Mouse (Mus musculus): Measurements from ENCODE around the gene Lingo1. TPM values are rescaled to one million over a fixed set of nuclear protein-coding genes. Genes with fewer than 3 reads are reported as not detected.

Lingo1 gene
- polyA plus RNA-seq, 1 experiment from 2014 or later = 1.9 TPM

DNA sequence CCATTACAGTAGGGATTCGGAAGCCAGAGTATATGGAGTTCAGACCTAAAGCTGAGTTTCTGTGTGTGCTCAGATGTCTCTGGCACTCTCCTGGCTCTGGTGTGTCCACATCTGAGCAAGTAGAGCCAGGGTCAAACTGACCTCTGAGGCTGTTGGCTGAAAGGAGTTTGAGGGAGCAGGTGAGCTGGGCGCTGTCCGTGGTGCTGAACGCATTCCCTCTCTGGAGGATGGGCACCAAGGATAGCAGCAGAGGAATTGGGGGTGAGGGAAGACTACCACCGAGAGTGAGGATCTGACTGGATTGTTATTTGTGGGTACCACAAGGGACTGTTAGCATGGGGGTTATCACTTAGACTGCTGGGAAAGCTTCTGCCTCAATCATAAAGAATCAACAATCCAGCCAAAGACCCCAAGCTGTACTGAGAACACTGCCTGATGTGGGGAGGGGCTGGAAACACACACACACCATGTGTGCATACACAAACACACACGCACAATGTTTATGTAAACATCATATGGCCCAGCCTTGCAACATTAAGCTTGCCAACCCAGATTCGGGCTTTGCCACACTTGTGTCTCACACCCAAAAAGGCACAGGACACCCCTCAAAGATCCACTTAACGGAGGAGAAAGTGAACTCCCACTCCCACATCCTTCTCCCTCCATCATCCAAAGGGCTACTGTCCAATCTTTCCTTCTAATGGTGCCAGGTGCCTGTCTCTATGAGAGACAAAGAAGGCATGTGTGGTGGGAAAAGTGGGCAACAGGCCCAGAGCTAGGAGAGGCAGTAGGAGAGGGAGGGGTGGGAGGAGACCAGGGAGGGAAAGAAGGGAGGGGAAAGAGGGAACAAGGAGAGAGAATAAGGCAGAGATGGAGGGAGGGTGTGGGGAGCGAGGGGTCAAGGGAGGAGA, 57.8 kb downstream of the Lingo1 start:
- WGBS = 38% methylated on average over 9 of the region's 9 CpGs
- peaks cover 8% of the 10 kb centered on the region; the same call in 1 of the 2 replicates for H3K27me3 ChIP-seq (ENCODE audit: control insufficient read depth, insufficient read depth, low read length)

GRCm38 (mm10) chr9:56734398-56734797, 61.9 kb downstream of the Lingo1 start:
- Histone ChIP-seq H3K9me3 (ENCODE audit: control insufficient read depth, low read length) (no peaks in the 10 kb centered on the region), H3K4me1 (ENCODE audit: control insufficient read depth in 2 of 2, insufficient read depth in 2 of 2, low read length in 2 of 2) (no peaks in the 10 kb centered on the region; a peak in 1 of 4 replicates), H3K27ac (replicated peaks in 1 of 2; ENCODE audit: control insufficient read depth in 1 of 2, insufficient read depth in 1 of 2, low read depth in 2 of 2, low read length in 2 of 2) (no peak overlapping the region), H3K27me3 (ENCODE audit: control insufficient read depth, insufficient read depth, low read length) (peaks cover 16% of the 10 kb centered on the region), H3K36me3 (ENCODE audit: control insufficient read depth, insufficient read depth, low read length) (no peaks in the 10 kb centered on the region), H3K4me3 (ENCODE audit: control insufficient read depth in 1 of 2, insufficient read depth in 1 of 2, low read depth in 1 of 2, low read length in 2 of 2) (no peak overlapping the region), H3K9ac (ENCODE audit: low read length) (no peak overlapping the region), H3K4me2 (ENCODE audit: low read length) (no peak overlapping the region)
- ATAC-seq (ENCODE audit: insufficient number of reproducible peaks, insufficient read depth, low FRiP score, low read depth) = no peak
- 61% methylated on average over 6 of the region's 6 CpGs for WGBS

More for the DNA sequence above, 57.8 kb downstream of the Lingo1 start:
- Histone ChIP-seq H3K27ac (replicated peaks in 1 of 2; ENCODE audit: control insufficient read depth in 1 of 2, insufficient read depth in 1 of 2, low read depth in 2 of 2, low read length in 2 of 2) (no peak overlapping the region), H3K36me3 (ENCODE audit: control insufficient read depth, insufficient read depth, low read length) (no peaks in the 10 kb centered on the region), H3K9ac (ENCODE audit: low read length) (no peak overlapping the region), H3K9me3 (ENCODE audit: control insufficient read depth, low read length) (no peaks in the 10 kb centered on the region), H3K4me3 (ENCODE audit: control insufficient read depth in 1 of 2, insufficient read depth in 1 of 2, low read depth in 1 of 2, low read length in 2 of 2) (no peak overlapping the region), H3K4me2 (ENCODE audit: low read length) (no peak overlapping the region), H3K4me1 (ENCODE audit: control insufficient read depth in 2 of 2, insufficient read depth in 2 of 2, low read length in 2 of 2) (no peaks in the 10 kb centered on the region)
- no peak for ATAC-seq (ENCODE audit: insufficient number of reproducible peaks, insufficient read depth, low FRiP score, low read depth)

- Histone ChIP-seq H3K27ac (replicated peaks in 1 of 2; ENCODE audit: control insufficient read depth in 1 of 2, insufficient read depth in 1 of 2, low read depth in 2 of 2, low read length in 2 of 2) (no peak overlapping the region), H3K27me3 (ENCODE audit: control insufficient read depth, insufficient read depth, low read length) (peaks cover 27% of the 10 kb centered on the region), H3K9me3 (ENCODE audit: control insufficient read depth, low read length) (no peaks in the 10 kb centered on the region), H3K9ac (ENCODE audit: low read length) (no peak overlapping the region), H3K4me2 (ENCODE audit: low read length) (no peak overlapping the region), H3K4me1 (ENCODE audit: control insufficient read depth in 2 of 2, insufficient read depth in 2 of 2, low read length in 2 of 2) (peaks cover 2 to 3% of the 10 kb centered on the region in 2 experiments; a peak in 1 of 4 replicates), H3K36me3 (ENCODE audit: control insufficient read depth, insufficient read depth, low read length) (no peaks in the 10 kb centered on the region), H3K4me3 (ENCODE audit: control insufficient read depth in 1 of 2, insufficient read depth in 1 of 2, low read depth in 1 of 2, low read length in 2 of 2) (no peak overlapping the region)
- 28% methylated on average over 2 of the region's 2 CpGs for WGBS
- no peak for ATAC-seq (ENCODE audit: insufficient number of reproducible peaks, insufficient read depth, low FRiP score, low read depth)
These were observed 65.3 kb downstream of the Lingo1 start for GRCm38 (mm10) chr9:56730997-56731396.

- H3K27ac ChIP-seq (replicated peaks in 1 of 2; ENCODE audit: control insufficient read depth in 1 of 2, insufficient read depth in 1 of 2, low read depth in 2 of 2, low read length in 2 of 2) = no peak overlapping the region
- H3K4me3 ChIP-seq (ENCODE audit: control insufficient read depth in 1 of 2, insufficient read depth in 1 of 2, low read depth in 1 of 2, low read length in 2 of 2) = no peak overlapping the region
- ATAC-seq (ENCODE audit: insufficient number of reproducible peaks, insufficient read depth, low FRiP score, low read depth) = no peak
- H3K9me3 ChIP-seq (ENCODE audit: control insufficient read depth, low read length) = no peaks in the 10 kb centered on the region
- H3K27me3 ChIP-seq (ENCODE audit: control insufficient read depth, insufficient read depth, low read length) = peaks cover 22% of the 10 kb centered on the region
- WGBS = 40% methylated on average over 2 of the region's 2 CpGs
- no peaks in the 10 kb centered on the region for H3K36me3 ChIP-seq (ENCODE audit: control insufficient read depth, insufficient read depth, low read length)
- no peak overlapping the region for H3K4me2 ChIP-seq (ENCODE audit: low read length)
- peaks cover 2 to 3% of the 10 kb centered on the region in 2 experiments; a peak in 1 of 4 replicates for H3K4me1 ChIP-seq (ENCODE audit: control insufficient read depth in 2 of 2, insufficient read depth in 2 of 2, low read length in 2 of 2)
- H3K9ac ChIP-seq (ENCODE audit: low read length) = no peak overlapping the region
These were observed 67.1 kb downstream of the Lingo1 start for GRCm38 (mm10) chr9:56729145-56729544.

GRCm38 (mm10) chr9:56727703-56728684, 68.3 kb downstream of the Lingo1 start:
- Histone ChIP-seq H3K4me1 (ENCODE audit: control insufficient read depth in 2 of 2, insufficient read depth in 2 of 2, low read length in 2 of 2) (peaks cover 2 to 3% of the 10 kb centered on the region in 2 experiments; a peak in 1 of 4 replicates), H3K9me3 (ENCODE audit: control insufficient read depth, low read length) (no peaks in the 10 kb centered on the region), H3K9ac (ENCODE audit: low read length) (no peak overlapping the region), H3K27me3 (ENCODE audit: control insufficient read depth, insufficient read depth, low read length) (peaks cover 26% of the 10 kb centered on the region), H3K4me2 (ENCODE audit: low read length) (no peak overlapping the region), H3K4me3 (ENCODE audit: control insufficient read depth in 1 of 2, insufficient read depth in 1 of 2, low read depth in 1 of 2, low read length in 2 of 2) (no peak overlapping the region), H3K36me3 (ENCODE audit: control insufficient read depth, insufficient read depth, low read length) (no peaks in the 10 kb centered on the region), H3K27ac (replicated peaks in 1 of 2; ENCODE audit: control insufficient read depth in 1 of 2, insufficient read depth in 1 of 2, low read depth in 2 of 2, low read length in 2 of 2) (no peak overlapping the region)
- WGBS = 37% methylated on average over 15 of the region's 15 CpGs
- ATAC-seq (ENCODE audit: insufficient number of reproducible peaks, insufficient read depth, low FRiP score, low read depth) = no peak

GRCm38 (mm10) chr9:56725814-56726213, 70.5 kb downstream of the Lingo1 start:
- peaks cover 18% of the 10 kb centered on the region for H3K27me3 ChIP-seq (ENCODE audit: control insufficient read depth, insufficient read depth, low read length)

DNA sequence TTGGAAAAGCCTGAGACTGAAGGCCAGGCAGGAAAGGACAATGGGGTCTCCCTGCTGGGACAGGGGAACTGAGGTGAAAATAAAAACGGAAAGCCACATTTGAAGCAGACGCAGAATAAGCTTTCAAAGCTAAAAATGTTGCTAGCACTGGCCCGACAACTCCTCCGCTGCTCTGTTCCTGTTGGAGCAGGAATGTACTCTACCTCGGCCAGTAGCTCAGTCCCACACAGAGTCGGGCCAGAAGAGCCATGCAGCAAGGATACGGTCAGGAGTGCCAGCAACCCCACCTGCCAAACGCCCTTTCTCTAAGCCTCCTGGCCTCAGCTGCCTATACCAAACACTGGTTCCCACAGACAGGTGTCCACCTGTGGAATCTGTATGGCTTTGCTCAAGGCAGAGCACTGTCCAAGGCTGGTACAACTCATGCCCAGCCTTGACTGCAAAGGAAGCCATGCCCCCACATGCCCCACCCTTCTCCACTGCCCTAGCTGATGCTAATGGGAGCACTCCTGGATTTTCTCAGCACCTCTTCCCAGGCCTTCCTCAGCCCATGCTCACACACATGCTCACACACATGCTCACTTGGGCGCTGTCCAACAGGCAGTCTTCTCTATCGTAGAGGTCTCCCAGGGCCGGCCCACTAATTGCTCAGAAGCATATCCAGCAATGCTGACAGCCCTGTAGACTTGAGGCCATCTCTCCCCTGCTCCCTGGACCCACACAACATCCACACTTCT, 74.0 kb downstream of the Lingo1 start:
- whole genome bisulfite sequencing = 65% methylated on average over 11 of the region's 11 CpGs
- Histone ChIP-seq H3K4me2 (ENCODE audit: low read length) (no peak overlapping the region), H3K4me3 (ENCODE audit: control insufficient read depth in 1 of 2, insufficient read depth in 1 of 2, low read depth in 1 of 2, low read length in 2 of 2) (no peak overlapping the region), H3K27ac (replicated peaks in 1 of 2; ENCODE audit: control insufficient read depth in 1 of 2, insufficient read depth in 1 of 2, low read depth in 2 of 2, low read length in 2 of 2) (no peak overlapping the region), H3K27me3 (ENCODE audit: control insufficient read depth, insufficient read depth, low read length) (peaks cover 10% of the 10 kb centered on the region), H3K9me3 (ENCODE audit: control insufficient read depth, low read length) (no peaks in the 10 kb centered on the region), H3K9ac (ENCODE audit: low read length) (no peak overlapping the region), H3K4me1 (ENCODE audit: control insufficient read depth in 2 of 2, insufficient read depth in 2 of 2, low read length in 2 of 2) (no peaks in the 10 kb centered on the region), H3K36me3 (ENCODE audit: control insufficient read depth, insufficient read depth, low read length) (no peaks in the 10 kb centered on the region)
- no peak for ATAC-seq (ENCODE audit: insufficient number of reproducible peaks, insufficient read depth, low FRiP score, low read depth)

More at GRCm38 (mm10) chr9:56725814-56726213, 70.5 kb downstream of the Lingo1 start:
- Histone ChIP-seq H3K4me3 (ENCODE audit: control insufficient read depth in 1 of 2, insufficient read depth in 1 of 2, low read depth in 1 of 2, low read length in 2 of 2) (no peak overlapping the region), H3K4me1 (ENCODE audit: control insufficient read depth in 2 of 2, insufficient read depth in 2 of 2, low read length in 2 of 2) (peaks cover 2 to 3% of the 10 kb centered on the region in 2 experiments; a peak in 1 of 4 replicates), H3K27ac (replicated peaks in 1 of 2; ENCODE audit: control insufficient read depth in 1 of 2, insufficient read depth in 1 of 2, low read depth in 2 of 2, low read length in 2 of 2) (no peak overlapping the region), H3K9ac (ENCODE audit: low read length) (no peak overlapping the region), H3K4me2 (ENCODE audit: low read length) (no peak overlapping the region), H3K36me3 (ENCODE audit: control insufficient read depth, insufficient read depth, low read length) (no peaks in the 10 kb centered on the region), H3K9me3 (ENCODE audit: control insufficient read depth, low read length) (no peaks in the 10 kb centered on the region)
- WGBS = 20% methylated on average over 2 of the region's 2 CpGs
- ATAC-seq (ENCODE audit: insufficient number of reproducible peaks, insufficient read depth, low FRiP score, low read depth) = no peak
